Mouse (Mus musculus) monocyte, adult 2 months (primary cell): ENCODE data around the gene Gm10337.

ENCODE experiments used
- DNase-seq, 2 experiments: peaks; one replicate each; pipeline ENCODE4 v3.0.0; 2022; ENCODE audit warnings: low spot score in 2 of 2, low read depth in 1 of 2

Gene Gm10337

GRCm38 (mm10) chr15:102547478-102547877, 44.0 kb downstream of the Gm10337 start:
- no peak for DNase-seq

GRCm38 (mm10) chr15:102552599-102552998, 49.1 kb downstream of the Gm10337 start:
- DNase-seq = no peak
